Mouse (Mus musculus): ENCODE measurements around the gene Fam241a. TPM values are rescaled to one million over a fixed set of nuclear protein-coding genes. Genes with fewer than 3 reads are reported as not detected.

The Fam241a gene
- polyA plus RNA-seq, 1 experiment from 2014 or later = 27.9 TPM

DNA sequence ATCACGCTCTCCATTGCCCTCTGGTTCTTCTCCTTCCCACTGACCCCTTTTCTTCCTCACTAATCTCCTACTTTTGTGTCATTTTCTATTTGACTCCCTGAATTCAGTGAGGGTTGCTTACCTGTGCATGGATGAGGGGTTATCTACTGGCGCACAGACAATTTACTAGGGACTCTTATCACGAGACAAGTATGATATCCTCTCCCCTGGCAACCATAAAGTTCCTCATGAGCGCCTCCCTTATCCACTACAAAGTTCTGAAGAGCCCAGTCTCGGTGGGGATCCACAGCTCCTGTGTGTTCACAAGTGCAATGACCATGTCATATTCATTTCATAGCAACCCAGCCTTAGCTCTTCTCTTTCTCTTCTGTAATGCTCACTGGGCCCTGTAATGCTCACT lies 46.2 kb downstream of the Fam241a start:
- WGBS = 72% methylated on average over 5 of the region's 5 CpGs

DNA sequence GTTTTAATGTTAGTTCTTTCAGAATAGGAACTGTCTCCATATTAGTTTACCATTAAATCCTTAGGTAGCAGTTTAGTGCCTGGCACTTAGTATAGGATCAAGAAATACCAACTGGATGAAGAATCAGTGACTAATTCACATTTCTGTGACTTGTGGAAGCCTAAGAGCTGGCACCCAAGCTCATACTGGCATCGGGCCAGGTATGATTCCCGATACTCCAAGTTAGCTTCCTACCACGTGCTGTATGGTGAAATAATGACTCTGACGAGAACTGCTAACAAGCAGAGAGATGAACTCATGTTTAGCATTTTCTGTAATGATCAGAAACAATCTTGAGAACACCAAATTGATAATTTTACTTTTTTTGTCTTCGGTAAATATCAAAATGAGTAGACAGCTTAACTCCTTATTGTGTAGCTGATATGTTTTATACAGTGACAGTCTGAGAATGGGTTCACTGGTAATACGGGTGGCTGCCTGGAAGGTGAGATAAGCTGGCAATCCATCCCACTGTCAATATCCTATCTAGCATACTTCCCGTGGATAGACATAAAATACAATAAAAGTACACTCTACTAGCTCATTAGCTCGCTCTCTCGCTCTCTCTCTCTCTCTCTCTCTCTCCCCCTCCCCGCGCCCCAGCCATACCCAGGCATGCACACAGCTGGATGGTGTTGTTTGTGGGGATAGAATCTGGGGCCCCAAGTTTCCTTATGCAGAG lies 47.9 kb downstream of the Fam241a start:
- no peaks in the 10 kb centered on the region for H3K36me3 ChIP-seq
- no peaks in the 10 kb centered on the region for H3K9me3 ChIP-seq
- H3K4me3 ChIP-seq (replicated peaks) = no peak overlapping the region
- no peaks in the 10 kb centered on the region for H3K27me3 ChIP-seq (replicated peaks)
- H3K9ac ChIP-seq = no peak overlapping the region
- WGBS = 64% methylated on average over 11 of the region's 11 CpGs
- no peak overlapping the region for H3K4me2 ChIP-seq
- H3K4me1 ChIP-seq = 0 out of 2 replicates have a peak, but pooled peaks cover 3% of the 10 kb centered on the region
- ATAC-seq (ENCODE audit: insufficient read depth, low FRiP score, low read depth) = 0 out of 2 replicates have a peak, but pooled peaks have one; percentile 8
- H3K27ac ChIP-seq = no peak overlapping the region

More for the DNA sequence above, 46.2 kb downstream of the Fam241a start:
- no peaks in the 10 kb centered on the region for H3K36me3 ChIP-seq
- H3K4me3 ChIP-seq (replicated peaks) = no peak overlapping the region
- no peak overlapping the region for H3K4me2 ChIP-seq
- no peak for ATAC-seq (ENCODE audit: insufficient read depth, low FRiP score, low read depth)
- no peak overlapping the region for H3K9ac ChIP-seq
- no peaks in the 10 kb centered on the region for H3K4me1 ChIP-seq
- no peaks in the 10 kb centered on the region for H3K9me3 ChIP-seq
- H3K27me3 ChIP-seq (replicated peaks) = no peaks in the 10 kb centered on the region
- H3K27ac ChIP-seq = no peak overlapping the region

DNA sequence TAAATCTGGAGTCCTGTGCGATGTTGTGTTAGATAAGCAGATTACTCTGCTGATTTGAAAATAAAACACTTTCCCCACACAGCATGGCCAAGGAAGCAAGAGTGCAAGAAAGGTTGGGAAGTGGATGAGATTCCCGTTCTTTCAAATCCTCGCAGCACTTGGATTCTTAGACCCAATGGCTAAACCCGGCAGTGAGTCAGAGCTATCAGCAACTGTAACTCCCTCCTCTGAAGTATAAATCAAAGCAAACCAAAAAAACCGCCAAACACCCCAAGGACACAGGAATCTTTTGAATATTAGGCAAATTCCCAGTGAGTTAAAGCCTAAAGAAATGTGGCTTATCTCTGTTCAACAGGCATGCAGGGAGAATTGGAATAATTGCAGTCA lies 52.2 kb downstream of the Fam241a start:
- Histone ChIP-seq H3K9ac (no peak overlapping the region), H3K36me3 (no peaks in the 10 kb centered on the region), H3K9me3 (no peaks in the 10 kb centered on the region), H3K4me1 (0 out of 2 replicates have a peak, but pooled peaks cover 3% of the 10 kb centered on the region), H3K4me2 (no peak overlapping the region), H3K4me3 (replicated peaks) (no peak overlapping the region), H3K27ac (no peak overlapping the region), H3K27me3 (replicated peaks) (no peaks in the 10 kb centered on the region)
- ATAC-seq (ENCODE audit: insufficient read depth, low FRiP score, low read depth) = no peak
- 54% methylated on average over 5 of the region's 5 CpGs for WGBS

DNA sequence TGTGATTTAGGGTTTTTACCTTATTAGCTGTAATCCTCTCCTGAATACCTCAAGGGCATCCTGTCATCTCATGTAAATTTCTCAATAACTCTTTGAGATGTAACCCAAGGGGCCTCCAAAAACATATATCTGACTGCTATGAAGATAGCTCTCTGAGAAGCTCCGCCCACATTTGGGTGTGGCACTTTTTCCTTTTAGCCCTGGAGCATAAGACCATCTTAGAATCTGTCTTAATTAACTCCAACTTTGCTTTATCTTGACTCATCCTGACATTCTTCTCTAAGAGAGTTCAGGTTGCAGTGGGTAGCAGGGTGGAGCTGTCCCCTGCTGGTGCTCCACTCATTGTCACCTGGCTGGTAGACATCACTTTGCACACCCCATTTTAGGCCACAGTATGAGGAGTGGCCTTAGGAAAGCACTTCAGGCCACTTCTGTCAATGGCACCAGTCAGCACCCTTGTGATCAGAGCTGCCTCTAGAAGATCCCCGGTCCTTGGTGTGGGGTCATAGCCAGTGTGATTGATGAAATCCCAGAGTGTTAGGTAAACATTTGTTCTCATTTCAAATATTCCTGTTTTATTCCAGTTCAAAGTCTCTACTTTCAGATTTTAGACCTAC lies 52.7 kb downstream of the Fam241a start:
- 0 out of 2 replicates have a peak, but pooled peaks cover 3% of the 10 kb centered on the region for H3K4me1 ChIP-seq
- no peak overlapping the region for H3K27ac ChIP-seq
- H3K27me3 ChIP-seq (replicated peaks) = no peaks in the 10 kb centered on the region
- no peak overlapping the region for H3K4me3 ChIP-seq (replicated peaks)
- no peak overlapping the region for H3K9ac ChIP-seq
- 54% methylated on average over 2 of the region's 2 CpGs for WGBS
- H3K36me3 ChIP-seq = no peaks in the 10 kb centered on the region
- H3K9me3 ChIP-seq = no peaks in the 10 kb centered on the region
- ATAC-seq (ENCODE audit: insufficient read depth, low FRiP score, low read depth) = no peak
- H3K4me2 ChIP-seq = no peak overlapping the region

GRCm38 (mm10) chr3:127841926-127842325 lies 54.2 kb downstream of the Fam241a start:
- no peaks in the 10 kb centered on the region for H3K27me3 ChIP-seq (replicated peaks)
- no peaks in the 10 kb centered on the region for H3K36me3 ChIP-seq
- 85% methylated on average over 8 of the region's 8 CpGs for WGBS
- no peak for ATAC-seq (ENCODE audit: insufficient read depth, low FRiP score, low read depth)
- H3K9ac ChIP-seq = no peak overlapping the region
- H3K4me2 ChIP-seq = no peak overlapping the region
- no peak overlapping the region for H3K4me3 ChIP-seq (replicated peaks)
- H3K27ac ChIP-seq = no peak overlapping the region
- H3K4me1 ChIP-seq = 0 out of 2 replicates have a peak, but pooled peaks cover 3% of the 10 kb centered on the region
- no peaks in the 10 kb centered on the region for H3K9me3 ChIP-seq

DNA sequence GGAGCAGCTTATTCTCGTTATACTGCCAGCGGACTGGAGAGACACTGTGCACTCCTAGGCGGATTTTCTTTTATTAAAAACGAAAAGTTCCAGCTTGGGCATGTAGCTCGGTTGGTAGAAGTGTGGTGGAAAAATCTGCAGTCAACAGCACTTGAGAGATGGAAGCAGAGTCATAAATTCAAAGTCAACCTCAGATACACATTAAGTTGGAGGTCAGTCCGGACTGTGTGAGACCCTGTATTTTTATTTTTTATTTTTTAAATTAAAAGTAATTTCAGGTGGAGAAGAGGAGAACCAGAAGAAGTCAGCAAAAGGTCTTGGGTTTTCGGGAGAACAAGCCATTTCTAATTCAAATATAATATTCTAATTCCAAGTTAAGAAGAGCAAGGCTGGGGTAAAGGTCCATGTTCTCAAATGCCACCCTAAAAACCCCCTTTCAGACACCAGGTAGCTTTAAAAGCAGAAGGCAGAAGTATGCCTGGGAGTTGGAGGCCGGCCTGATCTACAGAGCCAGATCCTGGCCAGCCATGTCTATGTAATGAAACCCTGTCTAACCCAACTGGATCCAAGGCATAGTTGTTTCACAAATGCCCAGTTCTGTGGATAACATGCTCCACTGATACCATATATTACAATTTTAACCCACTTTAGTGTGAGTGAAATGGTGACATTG lies 58.0 kb downstream of the Fam241a start:
- Histone ChIP-seq H3K4me2 (peak overlapping the region; percentile 78), H3K9me3 (no peaks in the 10 kb centered on the region), H3K4me1 (0 out of 2 replicates have a peak, but pooled peaks cover 6% of the 10 kb centered on the region), H3K27me3 (replicated peaks) (no peaks in the 10 kb centered on the region), H3K4me3 (replicated peaks) (peak overlapping the region; percentile 79), H3K9ac (peak overlapping the region; percentile 57), H3K27ac (peak overlapping the region; percentile 96), H3K36me3 (no peaks in the 10 kb centered on the region)
- WGBS = 31% methylated on average over 8 of the region's 8 CpGs
- no peak for ATAC-seq (ENCODE audit: insufficient read depth, low FRiP score, low read depth)

DNA sequence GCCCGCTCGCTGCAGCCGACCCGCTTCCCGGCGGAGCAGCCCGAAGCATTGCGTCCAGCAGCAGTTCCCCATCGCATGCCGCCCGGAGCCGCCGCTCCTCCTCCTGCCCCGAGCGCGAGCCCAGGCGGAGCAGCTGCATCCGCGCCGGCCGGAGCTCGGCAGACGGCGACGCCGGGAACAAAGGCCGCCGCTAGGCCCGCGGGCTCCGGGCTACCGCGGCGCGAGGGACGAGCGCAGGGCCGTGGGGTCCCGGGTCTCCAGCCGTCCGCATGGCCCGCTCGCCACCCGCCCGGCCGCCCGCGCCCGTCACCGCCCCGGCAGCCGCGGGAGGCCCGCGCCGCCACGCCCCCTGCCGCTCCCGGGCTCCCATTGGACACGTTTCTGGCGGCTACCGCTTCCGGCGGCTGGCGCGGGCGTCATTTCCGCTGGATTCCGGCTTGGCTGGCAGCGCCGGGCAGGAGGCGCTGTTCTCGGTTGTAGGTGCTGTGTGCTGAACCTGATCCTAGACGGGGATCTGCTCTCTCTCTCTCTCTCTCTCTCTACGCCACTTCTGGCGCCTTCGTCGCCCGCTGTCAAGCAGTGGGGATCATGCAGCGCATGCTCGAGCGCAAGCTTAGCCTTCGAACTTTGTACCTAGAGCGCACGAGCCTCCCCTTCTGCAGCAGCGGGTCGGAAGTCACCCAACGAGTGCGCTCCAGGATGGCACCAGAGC lies 58.8 kb downstream of the Fam241a start, which contains the start of gene Ap1ar:
Gene Ap1ar, minus strand, starts transcription at position 370 of the 712 bp plus-strand sequence.
- under 1% methylated on average over 89 of the region's 89 CpGs for WGBS
- peak within 1 kb of the TSS; percentile 83 for H3K9ac ChIP-seq
- peak; percentile 97 for ATAC-seq (ENCODE audit: insufficient read depth, low FRiP score, low read depth)

DNA sequence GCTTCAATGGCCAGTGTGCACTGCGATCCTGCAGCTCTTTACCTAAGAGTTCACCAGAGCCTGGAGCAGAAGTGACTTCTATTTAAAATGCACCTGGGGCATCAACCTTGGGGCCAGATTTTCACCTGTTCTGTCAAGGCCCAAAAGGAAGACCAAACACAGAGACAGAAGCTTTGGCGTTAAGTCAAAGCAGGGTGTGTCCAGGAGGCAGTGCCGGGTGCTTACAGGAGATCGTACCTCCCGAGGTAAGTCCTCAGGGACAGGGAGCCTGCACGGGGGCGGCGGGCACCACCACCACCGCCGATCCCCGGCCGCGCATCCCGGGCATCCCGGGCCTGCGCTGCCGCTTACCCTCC lies 59.3 kb downstream of the Fam241a start:
- Histone ChIP-seq H3K4me1 (0 out of 2 replicates have a peak, but pooled peaks cover 7% of the 10 kb centered on the region), H3K36me3 (no peaks in the 10 kb centered on the region), H3K4me2 (peak overlapping the region; percentile 78), H3K4me3 (replicated peaks) (peak overlapping the region; percentile 79), H3K27me3 (replicated peaks) (no peaks in the 10 kb centered on the region), H3K9me3 (no peaks in the 10 kb centered on the region), H3K9ac (peak overlapping the region; percentile 83), H3K27ac (peak overlapping the region; percentile 96)
- under 1% methylated on average over 17 of the region's 17 CpGs for whole genome bisulfite sequencing
- peak; percentile 33 for ATAC-seq (ENCODE audit: insufficient read depth, low FRiP score, low read depth)

More for the DNA sequence above, 58.8 kb downstream of the Fam241a start, which contains the start of gene Ap1ar:
- H3K36me3 ChIP-seq = no peaks in the 10 kb centered on the region
- 0 out of 2 replicates have a peak, but pooled peaks cover 7% of the 10 kb centered on the region for H3K4me1 ChIP-seq
- no peaks in the 10 kb centered on the region for H3K27me3 ChIP-seq (replicated peaks)
- H3K9me3 ChIP-seq = no peaks in the 10 kb centered on the region
- peak within 1 kb of the TSS; percentile 79 for H3K4me3 ChIP-seq (replicated peaks)
- peak within 1 kb of the TSS; percentile 96 for H3K27ac ChIP-seq
- H3K4me2 ChIP-seq = peak within 1 kb of the TSS; percentile 78

DNA sequence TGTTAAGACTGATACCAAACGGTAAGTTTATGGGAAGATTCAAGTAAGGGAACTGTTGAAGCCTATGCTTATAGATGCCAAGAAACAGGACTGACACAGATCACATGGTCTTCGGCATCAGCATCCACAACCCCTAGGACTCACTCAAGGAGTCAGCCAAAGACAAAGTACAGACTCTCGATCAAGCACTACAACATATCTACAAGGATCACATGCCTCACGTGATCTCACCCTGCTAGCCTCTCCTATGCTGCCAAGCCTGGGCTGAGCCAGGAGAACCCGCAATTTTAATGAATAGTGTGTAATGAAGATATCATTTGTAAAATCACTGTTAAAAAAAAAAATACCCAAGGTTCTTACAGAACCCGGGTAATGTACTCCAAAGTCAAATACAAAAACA lies 60.5 kb downstream of the Fam241a start:
- WGBS = 73% methylated on average over 6 of the region's 6 CpGs
- H3K4me3 ChIP-seq (replicated peaks) = no peak overlapping the region
- no peaks in the 10 kb centered on the region for H3K9me3 ChIP-seq
- H3K36me3 ChIP-seq = no peaks in the 10 kb centered on the region
- no peaks in the 10 kb centered on the region for H3K27me3 ChIP-seq (replicated peaks)
- no peak overlapping the region for H3K27ac ChIP-seq
- ATAC-seq (ENCODE audit: insufficient read depth, low FRiP score, low read depth) = no peak
- peak overlapping the region; percentile 78; the same call in 1 of the 2 replicates for H3K4me2 ChIP-seq
- no peak overlapping the region for H3K9ac ChIP-seq
- 0 out of 2 replicates have a peak, but pooled peaks cover 7% of the 10 kb centered on the region for H3K4me1 ChIP-seq

DNA sequence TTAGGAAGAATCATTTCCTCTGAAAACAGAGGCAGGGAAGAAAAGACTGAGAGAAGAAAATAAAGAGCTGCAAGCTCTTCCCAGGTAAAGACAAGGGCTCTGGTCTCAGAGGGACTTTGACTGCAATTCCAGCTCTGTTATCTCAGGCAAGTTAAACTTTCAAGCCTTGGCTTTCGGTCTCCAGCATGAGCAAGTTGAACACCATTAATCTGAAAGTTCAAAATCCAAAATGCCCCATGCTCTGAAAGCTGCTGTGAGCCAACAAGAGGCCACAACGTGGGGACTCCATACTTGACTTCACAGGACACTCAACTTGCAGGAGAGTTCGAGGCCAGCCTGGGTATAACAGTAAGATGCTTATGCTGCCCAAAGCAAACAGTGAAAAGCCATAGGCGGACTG lies 62.1 kb downstream of the Fam241a start:
- 73% methylated on average over 4 of the region's 4 CpGs for WGBS
- H3K9me3 ChIP-seq = no peaks in the 10 kb centered on the region
- H3K27ac ChIP-seq = no peak overlapping the region
- no peaks in the 10 kb centered on the region for H3K36me3 ChIP-seq
- no peaks in the 10 kb centered on the region for H3K27me3 ChIP-seq (replicated peaks)
- no peak overlapping the region for H3K4me3 ChIP-seq (replicated peaks)
- no peak overlapping the region for H3K4me2 ChIP-seq
- H3K4me1 ChIP-seq = 0 out of 2 replicates have a peak, but pooled peaks cover 7% of the 10 kb centered on the region
- H3K9ac ChIP-seq = no peak overlapping the region
- ATAC-seq (ENCODE audit: insufficient read depth, low FRiP score, low read depth) = no peak

GRCm38 (mm10) chr3:127831079-127831478 lies 65.0 kb downstream of the Fam241a start:
- Histone ChIP-seq H3K4me2 (no peak overlapping the region), H3K36me3 (no peaks in the 10 kb centered on the region), H3K27ac (no peak overlapping the region), H3K9me3 (no peaks in the 10 kb centered on the region), H3K27me3 (replicated peaks) (no peaks in the 10 kb centered on the region), H3K4me1 (peaks cover 18% of the 10 kb centered on the region), H3K4me3 (replicated peaks) (no peak overlapping the region), H3K9ac (no peak overlapping the region)
- ATAC-seq (ENCODE audit: insufficient read depth, low FRiP score, low read depth) = no peak
- 51% methylated on average over 6 of the region's 6 CpGs for WGBS
